Mouse (Mus musculus): ENCODE data around the gene Gm49486.

DNA sequence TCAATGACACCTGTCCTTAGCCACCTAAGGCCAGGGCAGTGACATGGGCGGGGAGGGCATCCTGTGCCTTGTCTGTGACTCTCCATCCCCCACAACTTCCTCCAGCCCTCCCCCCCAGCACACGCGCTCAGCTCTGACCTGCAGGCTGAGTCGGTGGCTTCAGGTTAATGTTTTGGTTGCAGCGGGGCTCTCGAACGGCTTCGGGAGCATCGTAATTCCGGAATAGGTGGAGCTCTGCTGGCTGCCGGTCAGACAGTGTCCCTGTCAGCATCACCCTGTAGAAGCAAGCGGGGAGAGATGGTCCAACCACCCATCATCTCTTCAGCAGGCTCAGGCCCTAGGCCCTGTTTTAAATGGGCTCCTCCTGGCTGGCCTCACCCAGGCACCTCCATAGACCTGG lies 60.2 kb downstream of the Gm49486 start:
- TF ChIP-seq CTCF (IDR thresholded peaks at IDR 0.05; ENCODE audit: control insufficient read depth, insufficient read depth, low read length) (no peak), POLR2A (IDR thresholded peaks at IDR 0.05; ENCODE audit: borderline replicate concordance, control insufficient read depth, low read depth, low read length) (no peak)
